Mouse (Mus musculus) kidney, adult 2 months (tissue): ENCODE data around the gene Il2rb.

Experiments
- CTCF ChIP-seq: fragments of 200-500 bp; conservative IDR thresholded peaks from 2 replicates; pipeline ENCODE4 v1.5.1; 2011; ENCODE audit warnings: low read depth, mild to moderate bottlenecking, control low read depth, low read length, moderate library complexity, mixed read lengths; ENCODE audit not compliant: insufficient read depth, insufficient read length
- POLR2A ChIP-seq: fragments of 200-500 bp; IDR thresholded peaks from one replicate; pipeline ENCODE4 v1.6.1; 2011; ENCODE audit warnings: low read depth, low read length, control low read depth

- TF ChIP-seq POLR2A = no peak
- TF ChIP-seq CTCF = no peak
Measured at GRCm38 (mm10) chr15:78508443-78508842, 13.4 kb upstream of the Il2rb start.
